Mouse (Mus musculus): Measurements from ENCODE around the gene Tead1.

Gene Tead1

GRCm38 (mm10) chr7:112826114-112826911 is 147.2 kb downstream of the Tead1 start:
- DNase-seq, result peak; percentile 84

GRCm38 (mm10) chr7:112828016-112828695 is 149.0 kb downstream of the Tead1 start:
- peak; percentile 93 for DNase-seq

DNA sequence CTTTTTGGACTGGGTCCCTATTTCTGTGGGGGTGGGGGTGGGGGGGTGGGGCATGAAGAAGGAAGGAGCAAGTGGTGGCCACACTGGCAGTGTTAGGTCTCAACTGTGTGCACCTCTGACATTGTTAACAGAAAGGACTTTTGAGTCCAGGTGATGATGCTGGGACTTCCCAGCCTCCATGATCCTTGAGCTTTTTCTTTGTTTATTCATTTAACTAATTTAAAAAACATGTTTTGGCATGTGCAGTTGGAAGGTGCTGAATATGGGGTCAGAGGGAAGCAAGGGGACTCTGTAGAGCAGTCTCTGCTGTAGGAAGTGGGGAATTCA is 149.5 kb downstream of the Tead1 start:
- no peak for DNase-seq

- peak; percentile 95 for DNase-seq
Observed at GRCm38 (mm10) chr7:112830946-112831345, 151.8 kb downstream of the Tead1 start.

GRCm38 (mm10) chr7:112831446-112831845 is 152.3 kb downstream of the Tead1 start:
- peak; percentile 91 for DNase-seq

- DNase-seq, result no peak
Observed at GRCm38 (mm10) chr7:112833132-112833531, 154.0 kb downstream of the Tead1 start.

GRCm38 (mm10) chr7:112836076-112836475 is 157.0 kb downstream of the Tead1 start:
- DNase-seq, result no peak

- DNase-seq, result no peak
Observed at GRCm38 (mm10) chr7:112838131-112838530, 159.0 kb downstream of the Tead1 start.

- DNase-seq, result peak; percentile 66
Observed at GRCm38 (mm10) chr7:112840351-112840750, 161.2 kb downstream of the Tead1 start.

DNA sequence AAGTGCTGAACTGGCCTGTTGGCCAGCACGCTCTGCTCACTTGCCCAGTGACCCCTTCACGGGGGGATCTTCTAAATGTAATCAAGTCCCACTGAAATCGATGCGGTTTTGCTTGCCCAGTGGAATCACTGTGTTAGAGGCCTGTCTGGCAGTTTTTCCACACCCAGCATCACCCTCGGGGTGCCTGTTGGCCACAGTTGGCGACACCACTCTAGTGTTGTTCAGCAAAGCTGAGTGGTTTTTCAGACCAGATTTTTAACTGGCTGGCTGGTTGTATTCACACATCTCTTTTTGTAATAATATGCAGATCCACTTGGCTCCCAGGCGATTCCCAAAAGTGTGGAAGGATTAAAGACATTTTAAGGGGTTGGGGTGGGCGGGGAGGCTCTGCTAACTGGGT is 161.8 kb downstream of the Tead1 start:
- DNase-seq, result no peak

- no peak for DNase-seq
Observed at GRCm38 (mm10) chr7:112841484-112841883, 162.4 kb downstream of the Tead1 start.

DNA sequence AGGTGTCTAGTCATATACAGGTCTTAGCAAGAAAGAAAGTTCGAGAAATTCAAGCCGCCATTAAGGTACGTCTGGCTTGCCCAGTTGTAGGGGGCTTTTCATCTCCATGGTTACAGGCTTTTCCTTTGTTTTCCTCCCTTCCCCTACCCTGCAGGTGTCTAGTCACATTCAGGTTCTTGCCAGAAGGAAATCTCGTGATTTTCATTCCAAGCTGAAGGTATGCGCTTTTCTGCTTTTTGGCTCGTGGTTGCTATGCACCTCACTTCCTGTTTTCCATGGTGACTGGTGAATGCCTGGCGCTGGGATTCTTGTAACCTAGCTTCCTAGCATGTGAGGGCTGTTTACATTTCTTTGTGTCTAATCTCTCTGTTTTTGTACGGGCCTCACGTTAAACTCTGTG is 162.8 kb downstream of the Tead1 start:
- DNase-seq, result no peak

DNA sequence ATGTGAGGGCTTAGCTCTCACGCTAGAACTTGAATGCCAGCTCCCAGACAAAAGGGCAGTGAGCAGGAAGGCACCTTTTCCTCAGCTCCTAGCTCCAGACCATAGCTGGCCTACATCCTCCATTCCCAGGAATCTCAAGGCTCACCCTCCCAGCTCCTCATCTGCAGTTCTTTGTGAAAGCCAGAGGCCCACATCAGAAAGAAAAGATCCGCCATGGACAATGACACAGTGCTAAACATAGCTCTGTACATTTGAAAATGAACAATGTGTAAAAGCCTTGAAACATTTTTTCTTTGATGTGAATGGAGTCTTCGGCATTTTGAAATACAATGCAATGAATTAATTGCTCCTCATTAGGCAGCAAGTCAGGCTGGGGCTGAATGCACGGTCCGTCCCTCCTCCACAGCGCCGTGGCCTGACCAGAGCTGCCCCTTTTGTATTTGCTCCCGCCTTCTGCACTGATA is 172.2 kb downstream of the Tead1 start:
- DNase-seq, result no peak

DNA sequence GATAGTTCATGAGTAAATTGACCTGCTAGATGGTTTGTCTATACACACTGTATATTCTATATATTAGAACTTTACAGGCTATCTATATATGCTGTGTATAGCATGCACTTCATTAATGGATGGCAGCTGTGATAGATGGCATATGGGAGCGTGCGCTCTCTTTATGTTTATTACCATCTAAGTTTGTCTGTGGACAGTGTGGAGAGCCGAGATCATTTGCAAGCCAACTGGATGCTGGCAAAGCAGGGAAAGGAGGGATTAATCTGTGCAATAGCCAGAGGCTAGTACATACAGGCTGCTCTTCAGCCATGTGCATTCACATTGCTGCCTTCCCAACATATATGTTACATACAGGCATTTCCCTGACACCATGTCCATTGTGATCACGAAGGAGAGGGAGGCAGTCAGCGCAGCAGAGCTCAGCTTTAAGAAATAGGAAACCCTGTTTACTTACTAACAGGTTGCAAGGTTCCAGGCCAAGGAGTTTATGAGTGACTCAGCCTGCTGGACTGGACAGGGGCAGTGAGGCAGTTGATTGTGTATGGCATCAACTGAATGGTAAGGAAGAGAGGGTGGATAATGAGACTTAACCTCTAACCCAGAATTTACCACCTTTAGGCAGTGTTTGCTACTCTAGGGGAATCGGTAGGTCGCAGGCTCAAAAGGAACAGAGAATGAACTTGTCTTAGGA is 173.2 kb downstream of the Tead1 start:
- DNase-seq, result peak; percentile 59

DNA sequence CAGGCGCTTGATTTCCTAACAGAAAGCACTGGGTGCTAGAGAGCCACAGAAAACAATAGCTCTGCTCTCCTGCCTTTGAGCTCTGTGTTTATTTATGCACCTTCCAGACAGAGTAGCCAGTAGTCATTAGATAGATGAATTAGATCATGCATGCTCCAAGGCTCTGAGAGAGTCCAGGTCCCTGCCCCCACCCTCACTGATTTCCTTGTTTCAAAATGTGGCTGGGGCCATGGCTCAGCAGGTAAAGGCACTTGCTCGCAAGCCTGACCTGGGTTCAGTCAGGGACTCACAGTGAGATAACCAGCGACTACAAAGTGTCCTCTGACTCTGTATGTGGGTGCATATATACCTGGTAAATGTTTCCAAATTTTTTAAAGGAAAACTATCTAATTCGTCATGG is 174.7 kb downstream of the Tead1 start:
- DNase-seq, result no peak

DNA sequence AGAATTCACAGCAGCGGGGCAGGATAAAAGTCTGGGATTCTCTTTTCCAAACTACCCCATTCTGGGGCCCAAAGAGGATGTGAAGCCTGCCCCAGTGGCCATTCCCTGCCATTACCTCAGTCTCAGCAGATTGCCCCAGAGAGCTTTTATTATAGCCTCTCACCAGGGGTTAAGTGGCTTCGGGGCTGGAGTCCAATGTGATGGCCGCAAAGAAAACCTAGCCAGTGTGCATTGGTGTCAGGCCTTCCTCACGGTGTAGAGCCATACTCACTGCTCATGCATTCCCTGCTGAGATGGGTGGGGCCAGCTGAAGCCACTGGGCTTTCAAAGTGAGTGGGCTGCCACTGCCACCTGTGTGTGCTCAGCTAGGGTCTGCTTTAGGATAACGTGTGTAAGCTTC is 175.4 kb downstream of the Tead1 start:
- DNase-seq, result no peak

DNA sequence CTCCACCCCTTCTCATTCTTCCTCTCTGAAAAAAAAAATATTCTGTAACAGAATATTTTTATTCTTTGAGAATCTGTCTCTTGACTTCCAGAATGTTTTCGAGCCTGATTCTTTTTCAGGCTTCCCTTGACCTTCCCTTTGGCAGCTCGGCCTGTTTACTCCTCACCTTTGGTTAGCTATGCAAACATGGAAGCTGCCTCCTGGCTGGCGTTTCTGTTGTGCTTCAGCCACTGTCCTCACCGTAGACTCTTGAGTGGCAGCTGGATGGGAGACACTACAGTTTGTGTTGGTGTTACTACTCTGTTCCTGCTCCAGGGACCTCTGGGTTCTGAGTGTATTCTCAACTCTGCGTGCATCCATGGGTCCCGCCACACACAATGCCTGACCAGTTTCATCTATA is 176.3 kb downstream of the Tead1 start:
- DNase-seq, result no peak

DNA sequence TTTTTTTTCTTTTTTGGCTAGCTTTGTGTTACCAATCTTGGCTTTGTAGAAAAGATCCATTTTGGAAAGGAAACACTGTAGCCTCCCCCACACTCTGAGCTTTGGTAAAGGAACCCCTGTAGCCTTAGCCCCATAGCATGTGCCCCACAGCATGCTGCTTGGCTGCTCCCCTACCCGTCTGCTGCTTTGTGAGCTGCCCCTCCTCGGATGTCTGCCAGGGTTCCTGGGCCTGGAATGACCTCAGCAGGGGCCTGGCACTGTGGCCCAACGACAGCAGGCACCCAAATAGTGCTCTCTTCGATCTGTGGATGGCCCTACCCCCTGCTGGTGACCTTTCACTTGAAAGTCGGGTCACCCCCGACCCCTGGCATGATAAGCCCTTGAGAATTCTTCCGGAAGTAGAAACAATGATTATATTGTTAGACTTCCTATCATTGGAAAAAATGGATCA is 177.0 kb downstream of the Tead1 start:
- DNase-seq, result no peak

- no peak for DNase-seq
Observed at GRCm38 (mm10) chr7:112856583-112856982, 177.5 kb downstream of the Tead1 start.

GRCm38 (mm10) chr7:112859887-112860286 is 180.8 kb downstream of the Tead1 start:
- DNase-seq, result no peak

DNA sequence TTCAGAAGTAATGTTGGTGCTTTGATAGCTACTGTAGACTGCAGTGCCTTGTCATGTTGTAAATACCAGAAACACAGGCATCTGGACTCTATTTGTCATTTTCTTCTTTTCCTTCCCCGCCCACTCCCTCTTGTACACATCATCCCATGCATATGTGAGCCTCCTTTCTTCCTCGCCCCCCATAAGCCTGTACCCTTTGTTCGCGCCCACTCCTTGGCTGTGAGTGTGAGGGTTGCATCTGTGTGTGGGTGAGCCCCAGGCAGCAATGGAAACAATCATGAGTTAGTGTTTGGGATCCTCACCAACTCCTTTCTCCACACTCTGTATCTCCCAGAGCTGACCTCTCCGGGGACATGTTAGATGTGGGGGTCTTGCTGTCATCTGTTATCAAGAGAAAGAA is 183.0 kb downstream of the Tead1 start:
- DNase-seq, result no peak

- DNase-seq, result no peak
Observed at GRCm38 (mm10) chr7:112864188-112864587, 185.1 kb downstream of the Tead1 start.

GRCm38 (mm10) chr7:112865739-112866138 is 186.6 kb downstream of the Tead1 start:
- peak; percentile 83 for DNase-seq
